Mouse (Mus musculus): ENCODE results near the gene Ftl1. TPM values are rescaled to one million over a fixed set of nuclear protein-coding genes. Genes with fewer than 3 reads are reported as not detected.

The Ftl1 gene
- total and polyA plus RNA-seq, 3 experiments = 1,416 to 2,290 TPM; not detected in 1

GRCm38 (mm10) chr7:45414740-45415224 is 44.9 kb downstream of the Ftl1 start:
- no peak overlapping the region for H3K9ac ChIP-seq (ENCODE audit: control insufficient read depth, low read depth, low read length, poor library complexity, severe bottlenecking)
- H3K4me1 ChIP-seq (ENCODE audit: control insufficient read depth in 1 of 2, insufficient read depth in 2 of 2, low read length in 2 of 2) = peaks cover 6 to 7% of the 10 kb centered on the region in 2 experiments; a peak in 2 of 4 replicates
- H3K36me3 ChIP-seq (ENCODE audit: control insufficient read depth in 1 of 2, insufficient read depth in 2 of 2, low read length in 2 of 2) = no peaks in the 10 kb centered on the region; a peak in 1 of 4 replicates
- TF ChIP-seq KAT2A (conservative IDR thresholded peaks at IDR 0.05; ENCODE audit: low read depth, low read length) (no peak), BHLHE40 (IDR thresholded peaks at IDR 0.05; ENCODE audit: borderline replicate concordance, low read depth, low read length) (no peak), MYB (IDR thresholded peaks at IDR 0.05; ENCODE audit: low read depth, low read length) (no peak), MAFK (IDR thresholded peaks at IDR 0.05; ENCODE audit: borderline replicate concordance, low read depth, low read length) (no peak), NELFE (IDR thresholded peaks at IDR 0.05; ENCODE audit: low read depth, low read length) (no peak), GABPA (IDR thresholded peaks at IDR 0.05; ENCODE audit: low read depth, low read length) (no peak), RAD21 (IDR thresholded peaks at IDR 0.05; ENCODE audit: low read depth, low read length) (no peak), GATA1 (IDR thresholded peaks at IDR 0.05; ENCODE audit: low read depth, low read length) (no peak), MXI1 (IDR thresholded peaks at IDR 0.05; ENCODE audit: low read depth, low read length) (no peak), TBP (IDR thresholded peaks at IDR 0.05; ENCODE audit: low read depth, low read length) (no peak), ZMIZ1 (IDR thresholded peaks at IDR 0.05; ENCODE audit: low read depth, low read length) (no peak)
- no peaks in the 10 kb centered on the region; the same call in 1 of the 2 replicates for H3K79me2 ChIP-seq (ENCODE audit: control insufficient read depth, insufficient read depth, low read length, poor library complexity)
- no peak overlapping the region for H3K4me3 ChIP-seq (ENCODE audit: control insufficient read depth in 1 of 2, insufficient read depth in 1 of 2, low read depth in 2 of 2, low read length in 2 of 2)
- H3K27ac ChIP-seq (ENCODE audit: control insufficient read depth, low read depth, low read length) = no peak overlapping the region
- no peak for DNase-seq (ENCODE audit: low read depth, low spot score)
- no peaks in the 10 kb centered on the region for H3K9me3 ChIP-seq (replicated peaks; ENCODE audit: insufficient read depth, low read length)
- peaks cover 0 to 3% of the 10 kb centered on the region in 2 experiments; a peak in 2 of 4 replicates for H3K27me3 ChIP-seq (ENCODE audit: control insufficient read depth in 1 of 2, insufficient read depth in 2 of 2, low read length in 2 of 2)

- Histone ChIP-seq H3K9ac (ENCODE audit: control insufficient read depth, low read depth, low read length, poor library complexity, severe bottlenecking) (peak overlapping the region; percentile 71), H3K27me3 (ENCODE audit: control insufficient read depth in 1 of 2, insufficient read depth in 2 of 2, low read length in 2 of 2) (peaks cover 0 to 3% of the 10 kb centered on the region in 2 experiments; a peak in 2 of 4 replicates), H3K27ac (ENCODE audit: control insufficient read depth, low read depth, low read length) (no peak overlapping the region), H3K79me2 (ENCODE audit: control insufficient read depth, insufficient read depth, low read length, poor library complexity) (no peaks in the 10 kb centered on the region; the same call in 1 of the 2 replicates), H3K4me3 (ENCODE audit: control insufficient read depth in 1 of 2, insufficient read depth in 1 of 2, low read depth in 2 of 2, low read length in 2 of 2) (peak overlapping the region; percentile 69 to 100), H3K4me1 (ENCODE audit: control insufficient read depth in 1 of 2, insufficient read depth in 2 of 2, low read length in 2 of 2) (peaks cover 6 to 7% of the 10 kb centered on the region in 2 experiments; a peak in 2 of 4 replicates), H3K9me3 (replicated peaks; ENCODE audit: insufficient read depth, low read length) (no peaks in the 10 kb centered on the region), H3K36me3 (ENCODE audit: control insufficient read depth in 1 of 2, insufficient read depth in 2 of 2, low read length in 2 of 2) (no peaks in the 10 kb centered on the region; a peak in 1 of 4 replicates)
- DNase-seq (ENCODE audit: low read depth, low spot score) = no peak
- TF ChIP-seq MXI1 (IDR thresholded peaks at IDR 0.05; ENCODE audit: low read depth, low read length) (no peak), NELFE (IDR thresholded peaks at IDR 0.05; ENCODE audit: low read depth, low read length) (peak; percentile 50), CTCF (IDR thresholded peaks at IDR 0.05 in 2 of 3, conservative IDR thresholded peaks at IDR 0.05 in 1 of 3; ENCODE audit: control insufficient read depth in 1 of 3, insufficient read depth in 1 of 3, low read depth in 2 of 3, low read length in 3 of 3, poor library complexity in 1 of 3, severe bottlenecking in 1 of 3) (no peak), ZC3H11A (IDR thresholded peaks at IDR 0.05; ENCODE audit: low read depth, low read length) (no peak), MYB (IDR thresholded peaks at IDR 0.05; ENCODE audit: low read depth, low read length) (no peak), GABPA (IDR thresholded peaks at IDR 0.05; ENCODE audit: low read depth, low read length) (no peak), ELF1 (IDR thresholded peaks at IDR 0.05; ENCODE audit: low read depth, low read length) (no peak), USF2 (IDR thresholded peaks at IDR 0.05; ENCODE audit: borderline replicate concordance in 1 of 2, insufficient read depth in 1 of 2, low read depth in 1 of 2, low read length in 2 of 2) (no peak), RCOR1 (IDR thresholded peaks at IDR 0.05; ENCODE audit: low read depth, low read length) (no peak), KAT2A (conservative IDR thresholded peaks at IDR 0.05; ENCODE audit: low read depth, low read length) (no peak), ZNF384 (IDR thresholded peaks at IDR 0.05; ENCODE audit: low read depth, low read length) (peak; percentile 89), RAD21 (IDR thresholded peaks at IDR 0.05; ENCODE audit: low read depth, low read length) (no peak), SIN3A (IDR thresholded peaks at IDR 0.05; ENCODE audit: low read length) (no peak; the same call in 1 of the 2 replicates), ZMIZ1 (IDR thresholded peaks at IDR 0.05; ENCODE audit: low read depth, low read length) (no peak), POLR2AphosphoS2 (IDR thresholded peaks at IDR 0.05; ENCODE audit: low read length) (no peak; the same call in 1 of the 2 replicates), EP300 (IDR thresholded peaks at IDR 0.05; ENCODE audit: low read depth in 1 of 2, low read length in 2 of 2) (no peak), GATA1 (IDR thresholded peaks at IDR 0.05; ENCODE audit: low read depth, low read length) (no peak), MAX (IDR thresholded peaks at IDR 0.05; ENCODE audit: low read length) (no peak), TBP (IDR thresholded peaks at IDR 0.05; ENCODE audit: low read depth, low read length) (no peak), TAL1 (IDR thresholded peaks at IDR 0.05; ENCODE audit: low read length) (no peak), JUND (IDR thresholded peaks at IDR 0.05; ENCODE audit: low read depth, low read length) (no peak), HCFC1 (IDR thresholded peaks at IDR 0.05; ENCODE audit: low read depth, low read length) (0 out of 2 replicates have a peak, but pooled peaks have one; percentile 48), TCF12 (IDR thresholded peaks at IDR 0.05; ENCODE audit: low read depth, low read length) (no peak; the same call in 1 of the 2 replicates), MAZ (IDR thresholded peaks at IDR 0.05; ENCODE audit: low read depth, low read length) (no peak), POLR2AphosphoS5 (IDR thresholded peaks at IDR 0.05; ENCODE audit: borderline replicate concordance, low read depth, low read length) (no peak), MAFK (IDR thresholded peaks at IDR 0.05; ENCODE audit: borderline replicate concordance, low read depth, low read length) (no peak)
These were observed 45.6 kb downstream of the Ftl1 start for GRCm38 (mm10) chr7:45413864-45414739.
